Mouse (Mus musculus): ENCODE data around the gene 2810006K23Rik. TPM values are rescaled to one million over a fixed set of nuclear protein-coding genes. Genes with fewer than 3 reads are reported as not detected.

The 2810006K23Rik gene
- 13.4 TPM for polyA plus RNA-seq (2017; shearing (Covaris generic))

GRCm38 (mm10) chr5:124327510-124328364 lies at the start of gene 2810006K23Rik, which contains the start of gene Mphosph9:
Gene 2810006K23Rik (plus strand): TSS chr5:124328089.
Gene Mphosph9 (minus strand): TSS chr5:124327972.

GRCm38 (mm10) chr5:124362982-124363381 lies 35.1 kb downstream of the 2810006K23Rik start, which contains the start of gene Cdk2ap1:
Gene Cdk2ap1 (minus strand): TSS chr5:124363082.

Other genes starting within 250 kb of the 2810006K23Rik start
- 57.8 TPM for gene Abcb9, start 232.3 kb upstream of the 2810006K23Rik start, polyA plus RNA-seq (2017; shearing (Covaris generic))
- gene Ogfod2, start 215.8 kb upstream of the 2810006K23Rik start, polyA plus RNA-seq (2017; shearing (Covaris generic)) = 26.9 TPM
- 114 TPM for gene Arl6ip4, start 212.0 kb upstream of the 2810006K23Rik start, polyA plus RNA-seq (2017; shearing (Covaris generic))
- gene Pitpnm2, start 78.3 kb upstream of the 2810006K23Rik start, polyA plus RNA-seq (2017; shearing (Covaris generic)) = 10.2 TPM
- gene Mphosph9, start 117 bp upstream of the 2810006K23Rik start, polyA plus RNA-seq (2017; shearing (Covaris generic)) = 26.7 TPM
- gene Cdk2ap1, start 35.0 kb downstream of the 2810006K23Rik start, polyA plus RNA-seq (2017; shearing (Covaris generic)) = 6.0 TPM
- gene Sbno1, start 97.9 kb downstream of the 2810006K23Rik start, polyA plus RNA-seq (2017; shearing (Covaris generic)) = 129 TPM
- gene Kmt5a, start 111.8 kb downstream of the 2810006K23Rik start, polyA plus RNA-seq (2017; shearing (Covaris generic)) = 8.8 TPM
- 91.0 TPM for gene Rilpl2, start 150.3 kb downstream of the 2810006K23Rik start, polyA plus RNA-seq (2017; shearing (Covaris generic))
- gene Snrnp35, start 155.0 kb downstream of the 2810006K23Rik start, polyA plus RNA-seq (2017; shearing (Covaris generic)) = 8.6 TPM
- gene Rilpl1, start 203.3 kb downstream of the 2810006K23Rik start, polyA plus RNA-seq (2017; shearing (Covaris generic)) = 2.1 TPM
- gene Tmed2, start 212.6 kb downstream of the 2810006K23Rik start, polyA plus RNA-seq (2017; shearing (Covaris generic)) = 36.0 TPM
- gene Ddx55, start 224.8 kb downstream of the 2810006K23Rik start, polyA plus RNA-seq (2017; shearing (Covaris generic)) = 30.8 TPM